Mouse (Mus musculus): ENCODE results near the gene Pcsk1n.

DNA sequence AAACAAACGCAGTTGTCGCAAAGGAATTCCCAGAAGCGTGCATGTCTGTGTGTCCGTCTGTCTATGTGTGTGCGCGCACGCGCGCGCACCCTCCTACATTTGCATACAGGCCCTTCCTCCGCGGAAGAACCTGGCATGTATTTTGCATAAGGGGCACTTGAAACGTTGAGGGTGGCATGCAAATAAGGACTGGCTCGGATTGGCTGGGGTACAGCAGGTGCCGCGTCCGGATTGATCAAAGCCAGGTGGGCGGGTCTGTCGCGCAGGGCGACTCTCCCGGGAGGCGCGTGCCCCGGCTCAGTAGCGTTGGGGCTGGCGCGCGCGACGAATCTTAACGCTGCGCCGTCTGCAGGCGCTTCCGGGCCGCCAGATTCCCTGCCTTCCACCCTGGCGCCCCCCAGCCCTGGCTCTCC, 41.6 kb upstream of the Pcsk1n start, which contains the start of gene Pim2:
- TF ChIP-seq ZC3H11A (IDR thresholded peaks at IDR 0.05; ENCODE audit: borderline replicate concordance, low read depth, low read length) = no peak
- no peak for TF ChIP-seq HCFC1 (IDR thresholded peaks at IDR 0.05; ENCODE audit: borderline replicate concordance, insufficient read depth, low read length)
- TF ChIP-seq MAFK (IDR thresholded peaks at IDR 0.05; ENCODE audit: insufficient read depth, low read depth, low read length) = no peak
- no peak for TF ChIP-seq ZNF384 (IDR thresholded peaks at IDR 0.05; ENCODE audit: low read depth, low read length)
- no peak for TF ChIP-seq CHD2 (IDR thresholded peaks at IDR 0.05; ENCODE audit: low read depth, low read length)
